Mouse (Mus musculus): ENCODE data around the gene Ano6.

DNA sequence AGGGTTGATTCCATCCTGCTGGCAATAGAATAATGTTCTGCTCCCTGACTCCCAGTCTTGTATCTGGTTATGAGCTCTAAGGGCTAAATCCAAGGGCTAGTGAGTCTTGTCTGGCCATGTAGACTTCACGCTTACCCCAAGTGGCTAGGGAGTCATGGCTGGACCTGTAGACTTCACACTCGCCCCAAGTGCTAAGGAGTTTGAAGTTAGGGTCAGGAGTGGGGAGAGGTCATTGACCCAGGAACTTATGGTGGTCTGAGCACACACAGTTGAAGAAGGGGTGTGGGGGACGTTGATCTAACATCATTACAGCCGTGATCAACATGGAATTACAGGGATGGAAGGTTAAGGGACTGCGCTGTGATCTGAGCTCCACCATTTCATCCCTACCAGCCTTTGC, 79.0 kb downstream of the Ano6 start:
- TF ChIP-seq EP300 (optimal IDR thresholded peaks at IDR 0.05) (no peak), CTCF (IDR thresholded peaks at IDR 0.05; ENCODE audit: low read depth) (no peak)

Measured in stomach, postnatal 0 days (tissue).